Comparison of ENCODE assay signal across 9 mouse cellular contexts in genomic region chr2:148396209-148396608, GRCm38 (mm10). TPM values are rescaled to one million over a fixed set of nuclear protein-coding genes. Genes with fewer than 3 reads are reported as not detected.
DNase-seq lines count a peak whose midpoint lies in the region; ATAC-seq lines count a peak whose summit lies in the region.
"Had no signal": no experiment of that assay in that cellular context is flagged by ENCODE, and none has a peak within 500 bp of the region (broad histone marks: within the 10 kb centered on the region; RNA-seq: fewer than 3 reads in every experiment).

No protein-coding gene starts in this region.

- peak overlapping the region; percentile 4; the same call in 1 of the 2 replicates for H3K9ac ChIP-seq in lung, embryonic 15.5 days
- no peak overlapping the region for H3K9ac ChIP-seq in intestine, embryonic 15.5 days
- no peak overlapping the region for H3K9ac ChIP-seq in neural tube, embryonic 14.5 days (replicated peaks; ENCODE audit: low read depth, low read length)

- H3K36me3 ChIP-seq in lung, embryonic 15.5 days = no peaks in the 10 kb centered on the region
- H3K36me3 ChIP-seq in intestine, embryonic 15.5 days = no peaks in the 10 kb centered on the region
- H3K36me3 ChIP-seq in neural tube, embryonic 14.5 days (ENCODE audit: control insufficient read depth, insufficient read depth, low read length) = no peaks in the 10 kb centered on the region

- H3K9me3 ChIP-seq in lung, embryonic 15.5 days = no peaks in the 10 kb centered on the region
- H3K9me3 ChIP-seq in intestine, embryonic 15.5 days = no peaks in the 10 kb centered on the region
- no peaks in the 10 kb centered on the region for H3K9me3 ChIP-seq in neural tube, embryonic 14.5 days (ENCODE audit: control insufficient read depth, low read length)

- peak overlapping the region; percentile 99 for H3K4me2 ChIP-seq in lung, embryonic 15.5 days
- peak overlapping the region; percentile 97 for H3K4me2 ChIP-seq in intestine, embryonic 15.5 days (replicated peaks)
- H3K4me2 ChIP-seq in neural tube, embryonic 14.5 days (ENCODE audit: low read depth, low read length) = peak overlapping the region; percentile 81

- peak overlapping the region; percentile 58; the same call in 1 of the 2 replicates for H3K27ac ChIP-seq in lung, embryonic 15.5 days
- H3K27ac ChIP-seq in intestine, embryonic 15.5 days = no peak overlapping the region
- H3K27ac ChIP-seq in neural tube, embryonic 14.5 days (ENCODE audit: low read depth, low read length) = no peak overlapping the region

- ATAC-seq in frontal cortex, adult (ENCODE audit: low TSS enrichment) = peak; percentile 30
- ATAC-seq in lung, embryonic 15.5 days (ENCODE audit: borderline replicate concordance, extremely low read depth, low FRiP score, low TSS enrichment) = no peak
- no peak for ATAC-seq in intestine, embryonic 15.5 days
- peak; percentile 30; the same call in 1 of the 2 replicates for ATAC-seq in neural tube, embryonic 14.5 days (ENCODE audit: low read depth)

- 68% methylated on average over 10 of the region's 10 CpGs for WGBS in lung, embryonic 15.5 days
- WGBS in intestine, embryonic 15.5 days = 68% methylated on average over 10 of the region's 10 CpGs
- 76% methylated on average over 10 of the region's 10 CpGs for WGBS in neural tube, embryonic 14.5 days

- H3K27me3 ChIP-seq in lung, embryonic 15.5 days = peaks cover 16% of the 10 kb centered on the region
- peaks cover 13% of the 10 kb centered on the region for H3K27me3 ChIP-seq in intestine, embryonic 15.5 days (replicated peaks)
- peaks cover 6% of the 10 kb centered on the region for H3K27me3 ChIP-seq in neural tube, embryonic 14.5 days (ENCODE audit: control insufficient read depth, insufficient read depth, low read length)

- no peak for DNase-seq in frontal cortex, postnatal 10 days (ENCODE audit: low spot score in 2 of 2)
- no peak for DNase-seq in lung, postnatal 36 days
- DNase-seq in adrenal gland, postnatal 14 days = no peak
- DNase-seq in thymus, postnatal 10 days (ENCODE audit: low spot score in 2 of 2) = no peak
- DNase-seq: cerebellum, adult 8-10 months had no signal

- peaks cover 62% of the 10 kb centered on the region for H3K4me1 ChIP-seq in lung, embryonic 15.5 days
- peaks cover 33% of the 10 kb centered on the region for H3K4me1 ChIP-seq in intestine, embryonic 15.5 days (replicated peaks)
- H3K4me1 ChIP-seq in neural tube, embryonic 14.5 days (ENCODE audit: control insufficient read depth, insufficient read depth, low read length) = 0 out of 2 replicates have a peak, but pooled peaks cover 3% of the 10 kb centered on the region

- no peak overlapping the region for H3K4me3 ChIP-seq in lung, embryonic 15.5 days
- H3K4me3 ChIP-seq in intestine, embryonic 15.5 days (replicated peaks) = peak overlapping the region; percentile 54; the same call in 1 of the 2 replicates
- no peak overlapping the region; the same call in 1 of the 2 replicates for H3K4me3 ChIP-seq in neural tube, embryonic 14.5 days (ENCODE audit: low read depth, low read length)

RNA-seq across cellular contexts. Expression of gene Sstr4, which starts 1.1 kb away (rescaled TPM):
- 2.9 and 3.0 TPM in 2 replicates for polyA plus RNA-seq in lung, embryonic 15.5 days (2015; fragmentation: Nextera tagmentation; extraction: Ambion mirVana)
- polyA plus RNA-seq in intestine, embryonic 15.5 days (2015; fragmentation: Nextera tagmentation; extraction: Ambion mirVana) = 2.2 and 2.4 TPM in 2 replicates
- 3.1 and 3.5 TPM in 2 replicates for polyA plus RNA-seq in neural tube, embryonic 14.5 days (2014; fragmentation: Nextera tagmentation; extraction: Ambion mirVana)
- 0.68 and 0.70 TPM in 2 replicates for total RNA-seq in adrenal gland, postnatal 14 days (2021)

RNA-seq across cellular contexts. Expression of gene Thbd, which starts 11.8 kb away (rescaled TPM):
- 98.0 and 102 TPM in 2 replicates for polyA plus RNA-seq in lung, embryonic 15.5 days (2015; fragmentation: Nextera tagmentation; extraction: Ambion mirVana)
- polyA plus RNA-seq in intestine, embryonic 15.5 days (2015; fragmentation: Nextera tagmentation; extraction: Ambion mirVana) = 46.1 and 47.0 TPM in 2 replicates
- 1.3 and 9.1 TPM in 2 replicates for polyA plus RNA-seq in neural tube, embryonic 14.5 days (2014; fragmentation: Nextera tagmentation; extraction: Ambion mirVana)
- total RNA-seq in adrenal gland, postnatal 14 days (2021) = 29.0 and 32.6 TPM in 2 replicates

RNA-seq across cellular contexts. Expression of gene Cd93, which starts 47.2 kb away (rescaled TPM):
- polyA plus RNA-seq in lung, embryonic 15.5 days (2015; fragmentation: Nextera tagmentation; extraction: Ambion mirVana) = 33.4 and 35.4 TPM in 2 replicates
- polyA plus RNA-seq in intestine, embryonic 15.5 days (2015; fragmentation: Nextera tagmentation; extraction: Ambion mirVana) = 9.5 and 10.3 TPM in 2 replicates
- 5.4 and 8.9 TPM in 2 replicates for polyA plus RNA-seq in neural tube, embryonic 14.5 days (2014; fragmentation: Nextera tagmentation; extraction: Ambion mirVana)
- 65.8 and 65.9 TPM in 2 replicates for total RNA-seq in adrenal gland, postnatal 14 days (2021)

Comparison
In these comparisons a context has a peak if more than half of its experiments do, and no peak if none do; other contexts are left out.
1. ATAC-seq: peak in frontal cortex, adult (single experiment) and neural tube, embryonic 14.5 days (single experiment); none in lung, embryonic 15.5 days (single experiment) and intestine, embryonic 15.5 days (single experiment).
2. Peak in every context shown above with its lines, with median percentiles within 50 percentile points of each other: H3K4me2 ChIP-seq.